Mouse (Mus musculus) bone marrow macrophage, adult 2 months (primary cell): Measurements from ENCODE around the gene Ebpl.

Experiments used
- CTCF ChIP-seq: IDR thresholded peaks from 2 replicates; pipeline ENCODE4 v1.5.1; 2012; ENCODE audit warnings: low read depth, mild to moderate bottlenecking, low read length, moderate library complexity
- POLR2A ChIP-seq: IDR thresholded peaks from 2 replicates; pipeline ENCODE4 v1.6.1; 2012; ENCODE audit warnings: mild to moderate bottlenecking, low read depth, low read length, borderline replicate concordance

DNA sequence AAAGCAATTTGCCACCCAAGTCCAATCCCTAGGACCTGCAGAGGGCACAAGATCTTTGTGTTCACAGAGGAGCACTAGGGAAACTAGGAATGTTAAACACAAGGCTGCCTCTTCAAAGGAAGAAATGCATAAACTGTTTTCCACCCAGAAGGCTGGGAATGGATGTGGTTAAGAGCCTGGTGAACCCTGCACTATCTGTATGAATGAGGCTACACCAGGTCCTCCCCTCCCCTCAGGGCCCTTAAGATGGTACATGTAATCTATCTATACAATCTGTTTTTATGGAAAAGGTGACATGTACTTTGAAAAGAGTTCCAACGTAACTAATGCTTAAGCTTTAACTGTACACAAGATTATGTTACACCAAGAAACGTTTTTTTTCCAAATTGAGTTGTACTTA lies 49.8 kb upstream of the Ebpl start:
- TF ChIP-seq POLR2A = no peak
- no peak for TF ChIP-seq CTCF
